Mouse (Mus musculus) E14TG2a.4 (cell line): ENCODE results near the gene Rbm7.

ENCODE experiments used
- CTCF ChIP-seq: conservative IDR thresholded peaks from 2 replicates; pipeline ENCODE4 v1.5.1; 2014; ENCODE audit warnings: low read length
- NANOG ChIP-seq: IDR thresholded peaks from 2 replicates; pipeline ENCODE4 v1.6.1; 2014; ENCODE audit warnings: borderline replicate concordance, low read length, mixed read lengths
- POU5F1 ChIP-seq: IDR thresholded peaks from 2 replicates; pipeline ENCODE4 v1.6.1; 2014; ENCODE audit warnings: low read length, borderline replicate concordance

DNA sequence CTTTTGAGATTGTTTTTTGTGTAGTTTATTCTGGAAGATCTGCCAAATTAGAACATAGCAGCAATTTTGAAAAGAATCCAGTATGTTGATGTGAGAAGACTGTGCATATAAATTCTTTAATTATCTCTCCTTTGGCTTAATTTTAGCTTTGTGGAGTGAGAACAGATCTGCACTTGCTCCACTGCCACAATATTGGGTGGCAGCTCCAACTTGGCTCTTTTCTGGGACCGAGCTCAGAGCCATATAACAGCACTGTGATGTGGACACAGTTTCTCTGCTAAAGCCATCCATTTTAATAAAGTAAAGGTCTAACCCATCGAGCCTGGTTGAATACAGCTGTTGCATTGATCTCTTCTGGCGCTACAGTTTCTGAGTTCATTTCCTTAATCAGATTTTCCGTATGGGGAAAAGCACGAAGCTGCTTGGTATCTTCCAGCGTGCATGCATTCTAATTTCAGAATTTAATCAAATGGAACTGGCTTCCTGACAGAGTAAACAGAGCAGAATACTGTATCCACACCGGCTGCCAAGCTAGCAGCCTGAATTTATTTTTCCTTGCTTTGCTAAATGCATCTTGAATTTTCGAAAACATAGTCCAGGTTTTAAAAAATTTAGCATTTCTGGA is 9.8 kb upstream of the Rbm7 start:
- TF ChIP-seq CTCF, result no peak
- TF ChIP-seq POU5F1, result no peak
- TF ChIP-seq NANOG, result no peak
